Mouse (Mus musculus) lung, adult 18-20 months (tissue): ENCODE measurements around the gene Gng11.

Source experiments
- DNase-seq, 2 experiments: peaks; one replicate each; pipeline ENCODE4 v3.0.0; 2022; ENCODE audit warnings: mixed read lengths in 2 of 2

The Gng11 gene

GRCm38 (mm10) chr6:4003890-4004306 is at the start of gene Gng11:
Gene Gng11, plus strand, starts transcription at chr6:4003904.
- peak; percentile 74 to 80 for DNase-seq

GRCm38 (mm10) chr6:3954969-3955368 is 48.7 kb upstream of the Gng11 start:
- no peak for DNase-seq

- DNase-seq: peak; percentile 26 to 39
Observed at GRCm38 (mm10) chr6:3967676-3968626, 35.8 kb upstream of the Gng11 start.

- no peak for DNase-seq
Observed at GRCm38 (mm10) chr6:3973679-3974078, 30.0 kb upstream of the Gng11 start.

GRCm38 (mm10) chr6:3982661-3983284 is 20.9 kb upstream of the Gng11 start:
- no peak for DNase-seq

GRCm38 (mm10) chr6:3988750-3989149 is 15.0 kb upstream of the Gng11 start, which contains the start of gene Tfpi2:
Gene Tfpi2, minus strand, starts transcription at chr6:3988919.
- no peak for DNase-seq

GRCm38 (mm10) chr6:3993492-3993891 is 10.2 kb upstream of the Gng11 start, which contains the start of gene Gngt1:
Gene Gngt1, plus strand, starts transcription at chr6:3993792.
- DNase-seq: no peak

GRCm38 (mm10) chr6:3998089-3998488 is 5.6 kb upstream of the Gng11 start:
- no peak for DNase-seq

GRCm38 (mm10) chr6:3999296-3999695 is 4.4 kb upstream of the Gng11 start:
- DNase-seq: no peak

GRCm38 (mm10) chr6:4000716-4001115 is 3.0 kb upstream of the Gng11 start:
- DNase-seq: no peak

GRCm38 (mm10) chr6:4003445-4003844 is 259 bp upstream of the Gng11 start:
- DNase-seq: no peak

GRCm38 (mm10) chr6:4004808-4005207 is 1.1 kb downstream of the Gng11 start:
- no peak for DNase-seq

- no peak for DNase-seq
Observed at GRCm38 (mm10) chr6:4008501-4009040, 4.9 kb downstream of the Gng11 start.

GRCm38 (mm10) chr6:4009548-4009947 is 5.8 kb downstream of the Gng11 start:
- DNase-seq: no peak

GRCm38 (mm10) chr6:4022645-4023044 is 18.9 kb downstream of the Gng11 start:
- DNase-seq: no peak

GRCm38 (mm10) chr6:4026367-4026766 is 22.7 kb downstream of the Gng11 start:
- DNase-seq: no peak

- no peak for DNase-seq
Observed at GRCm38 (mm10) chr6:4030956-4031355, 27.3 kb downstream of the Gng11 start.

GRCm38 (mm10) chr6:4041821-4042220 is 38.1 kb downstream of the Gng11 start:
- no peak for DNase-seq

- DNase-seq: no peak
Observed at GRCm38 (mm10) chr6:4047200-4047599, 43.5 kb downstream of the Gng11 start.

GRCm38 (mm10) chr6:4052843-4053242 is 49.1 kb downstream of the Gng11 start:
- DNase-seq: peak in 1 of 2 experiments; percentile 4

GRCm38 (mm10) chr6:4054387-4054786 is 50.7 kb downstream of the Gng11 start:
- DNase-seq: no peak
